Mouse (Mus musculus) B cell, adult 2 months (primary cell): ENCODE data around the gene Nol8.

ENCODE experiments used
- DNase-seq, 2 experiments: peaks; one replicate each; pipeline ENCODE4 v3.0.0; 2022

Nol8 gene

DNA sequence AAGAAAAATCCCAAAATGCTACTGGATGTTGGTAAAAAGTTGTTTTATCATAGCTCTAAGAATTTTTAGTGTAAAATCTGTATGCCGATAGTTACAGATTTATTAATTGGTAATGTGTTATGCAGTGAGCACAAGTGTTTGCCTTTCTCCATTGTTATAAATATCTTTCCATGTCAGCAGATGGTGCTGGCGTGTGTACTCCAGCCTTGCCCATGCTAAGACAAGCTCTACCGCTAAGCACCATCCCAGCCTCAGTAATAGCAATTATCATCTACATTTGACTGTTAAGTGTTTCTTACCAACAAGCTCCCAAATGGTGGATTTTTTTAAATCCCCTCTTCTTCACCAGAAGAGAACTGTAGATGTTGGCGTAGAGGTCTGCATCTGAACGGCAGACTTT lies 38.2 kb downstream of the Nol8 start:
- no peak for DNase-seq

- DNase-seq, result no peak
Measured at GRCm38 (mm10) chr13:49703216-49703779, 50.4 kb downstream of the Nol8 start.

- DNase-seq, result no peak
Measured at GRCm38 (mm10) chr13:49706032-49706690, 53.3 kb downstream of the Nol8 start.

DNA sequence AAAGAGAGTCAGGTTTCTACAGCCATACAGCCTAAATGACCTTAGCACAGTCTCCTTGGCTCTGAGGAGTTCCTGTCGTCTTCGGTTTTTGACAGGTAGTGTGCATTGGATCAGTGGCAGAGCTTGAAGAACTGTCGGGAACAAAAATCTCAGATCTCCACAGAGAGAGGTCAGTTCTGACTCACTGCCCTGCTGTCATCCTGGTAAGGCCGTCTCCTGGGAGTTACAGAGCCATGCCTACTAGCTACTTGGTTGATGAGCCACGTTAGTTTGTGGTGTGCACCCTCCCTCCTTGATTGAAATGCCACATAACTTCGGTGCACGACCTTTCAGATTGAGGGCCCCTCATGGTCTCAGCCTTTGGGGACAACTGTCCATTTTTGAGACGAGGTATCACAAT lies 55.4 kb downstream of the Nol8 start:
- no peak for DNase-seq

DNA sequence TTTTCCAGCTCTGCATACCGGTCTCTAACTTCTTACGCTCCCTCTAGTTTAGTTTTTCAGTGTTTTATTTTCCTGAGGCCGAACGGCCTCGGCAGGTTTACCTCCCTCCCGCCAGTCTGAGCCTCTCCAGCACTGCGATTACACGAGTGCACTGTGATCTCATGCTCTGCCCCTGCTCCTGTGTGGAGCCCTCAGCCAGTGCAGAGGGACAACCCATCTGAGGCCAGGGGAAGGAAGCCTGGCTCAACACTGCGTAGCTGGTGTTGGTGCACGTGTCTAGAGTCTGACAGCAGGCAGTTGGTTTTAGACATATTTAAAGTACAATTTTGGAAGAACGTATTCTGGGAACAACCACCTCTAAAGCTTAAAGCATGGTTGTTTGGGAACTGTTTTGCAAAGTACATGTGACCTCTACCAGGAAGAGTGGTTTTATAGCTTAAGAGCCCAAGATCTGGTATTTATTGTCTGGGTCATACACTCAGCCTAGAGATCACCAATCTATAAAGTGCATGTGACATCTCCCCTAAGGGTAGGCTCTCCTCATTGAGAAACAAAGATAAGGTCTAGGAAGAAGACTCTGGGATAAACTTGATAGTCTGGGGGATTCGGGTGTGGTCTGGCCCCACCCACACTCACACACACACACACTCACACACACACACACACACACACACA lies 59.3 kb downstream of the Nol8 start:
- DNase-seq, result no peak

DNA sequence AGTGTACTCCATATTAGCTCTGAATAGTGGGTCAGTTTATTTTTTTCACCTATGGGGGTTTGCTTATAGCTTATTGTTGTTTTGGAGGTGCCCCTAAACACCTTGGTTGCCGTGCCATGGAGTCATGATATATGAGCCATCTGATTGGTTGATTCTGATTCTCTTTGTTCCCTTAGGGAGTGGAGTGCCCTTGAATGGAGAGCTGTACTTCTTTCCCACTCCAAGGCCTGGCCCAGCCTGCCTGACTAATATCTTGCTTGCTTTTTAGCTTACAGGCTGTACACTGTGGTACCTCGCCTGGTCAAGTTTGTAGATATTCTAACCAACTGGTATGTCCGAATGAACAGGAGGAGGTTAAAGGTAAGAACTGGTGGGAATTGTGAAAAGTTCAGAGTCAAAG lies 66.4 kb downstream of the Nol8 start:
- DNase-seq, result no peak
